Mouse (Mus musculus): Measurements from ENCODE around the gene Shprh.
"Not testable (repeated sequence)": the region's sequence is repeated elsewhere in the genome, so short reads cannot be mapped to it uniquely, and the experiment has no call there.

Shprh gene

DNA sequence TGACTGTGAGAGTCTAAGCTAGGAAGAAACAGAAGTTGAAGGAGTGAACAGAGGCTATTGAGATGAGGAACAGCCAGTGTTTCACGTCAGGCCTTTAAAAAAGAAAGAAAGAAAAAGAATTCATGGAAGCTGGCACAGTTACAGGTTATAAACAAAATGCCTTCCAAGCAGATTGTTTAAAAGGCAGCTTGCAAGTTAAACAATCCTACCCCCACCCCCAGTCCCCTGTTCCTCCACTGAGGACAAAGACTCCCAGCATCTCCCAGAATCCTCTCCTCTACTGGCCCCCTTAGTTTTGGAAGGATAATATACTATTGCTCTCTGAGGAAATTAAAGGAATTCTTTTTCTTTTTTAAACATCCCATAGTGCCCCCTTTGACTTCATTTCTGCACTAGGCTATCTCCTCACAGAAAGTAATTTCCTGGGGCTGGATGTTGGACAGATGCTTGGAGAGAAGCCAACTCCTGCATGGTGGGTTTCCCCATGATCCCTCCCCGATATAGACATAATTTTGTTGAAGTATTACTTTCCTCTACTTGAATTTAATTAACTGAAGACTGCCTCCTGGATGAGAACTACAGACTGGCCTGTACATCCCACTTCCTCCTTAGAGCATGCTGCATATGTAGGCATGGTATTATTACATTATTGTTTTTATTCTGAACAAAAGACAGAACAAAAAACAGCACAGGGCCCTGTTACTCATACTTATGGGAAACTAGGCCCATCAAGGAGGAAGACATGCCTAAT, 101.2 kb downstream of the Shprh start:
- DNase-seq: no peak

DNA sequence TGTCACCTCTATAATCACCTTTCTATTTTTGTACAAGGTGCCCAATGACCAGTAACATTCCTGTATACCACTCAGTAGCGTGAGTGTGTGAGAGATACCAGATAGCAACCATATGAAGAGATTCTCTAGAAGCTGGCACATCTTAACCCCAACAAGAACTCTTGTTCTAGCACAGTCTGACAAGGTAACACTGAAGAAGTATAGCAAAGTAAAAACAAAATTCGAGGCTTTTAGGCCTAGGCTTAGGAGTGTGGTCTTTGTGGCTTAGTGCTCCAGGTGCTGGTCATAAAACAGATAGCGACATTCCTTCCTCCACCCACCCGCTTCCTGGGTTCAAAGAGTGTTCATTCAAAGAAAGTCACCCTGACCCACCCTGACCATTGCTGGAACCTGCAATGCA, 104.4 kb downstream of the Shprh start:
- DNase-seq: not testable (repeated sequence)

DNA sequence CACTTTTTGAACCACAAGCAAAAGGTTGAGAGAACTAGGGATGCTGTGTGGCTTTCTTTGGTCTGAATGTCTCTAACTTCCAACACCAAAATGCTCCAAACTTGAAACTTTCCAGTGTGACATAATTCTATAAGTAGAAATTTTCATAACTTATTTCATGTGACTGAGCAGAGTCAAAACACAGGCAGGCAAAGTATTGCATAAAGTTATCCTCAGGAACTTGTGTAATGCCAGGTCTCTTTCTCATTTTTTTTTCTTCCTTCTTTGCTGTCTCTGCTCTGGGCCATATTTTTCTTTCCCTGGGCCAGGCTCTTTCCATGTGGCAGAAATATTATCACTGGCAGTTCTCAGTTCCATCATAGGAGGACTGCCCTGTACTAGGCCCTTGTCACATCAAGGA, 110.9 kb downstream of the Shprh start:
- no peak for DNase-seq

DNA sequence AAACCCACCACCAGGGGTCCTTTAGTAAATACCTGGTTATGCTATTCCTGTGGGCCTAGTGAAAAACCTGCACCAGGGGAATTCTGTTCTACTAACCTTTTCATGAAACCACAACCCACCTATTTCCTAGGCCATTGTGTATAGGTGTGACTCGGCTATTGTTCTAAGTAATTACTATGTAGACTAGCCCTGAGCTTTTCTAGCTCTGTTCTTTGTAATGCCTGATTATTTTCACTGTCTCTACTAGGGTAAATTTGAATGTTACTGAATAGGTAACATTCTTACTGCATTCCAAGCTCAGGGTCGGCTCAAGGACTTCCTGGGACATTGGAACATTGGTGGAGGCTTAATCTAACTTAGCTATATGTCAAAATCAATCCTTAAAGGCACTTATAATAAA, 113.1 kb downstream of the Shprh start:
- DNase-seq: not testable (repeated sequence)

DNA sequence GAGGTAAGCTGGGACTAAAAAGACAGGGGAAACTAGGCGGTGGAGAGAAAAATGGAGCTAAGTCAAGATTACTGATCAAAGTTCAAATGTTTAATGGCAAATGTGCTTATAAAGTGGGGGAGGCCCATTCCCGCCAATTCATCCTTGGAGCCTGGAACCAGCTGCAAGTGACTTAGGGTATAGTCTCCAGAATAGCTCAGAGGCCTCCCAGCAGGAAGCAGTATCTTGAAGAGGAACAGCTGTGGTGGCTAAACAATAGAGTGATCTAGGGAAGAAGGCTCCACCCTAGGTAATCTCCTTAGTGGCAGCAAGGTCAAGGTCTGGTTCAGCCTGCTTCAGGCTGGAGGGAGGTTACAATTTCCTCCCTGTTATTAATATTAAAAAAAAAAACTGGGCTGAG, 114.6 kb downstream of the Shprh start:
- not testable (repeated sequence) for DNase-seq
